Mouse (Mus musculus): ENCODE measurements around the gene Sec61a2.
A peak's percentile ranks its signal among the peaks of the same experiment; 100 is the strongest.

The Sec61a2 gene

GRCm38 (mm10) chr2:5888865-5889264 lies 6.4 kb downstream of the Sec61a2 start:
- no peak for DNase-seq (ENCODE audit: low spot score)

GRCm38 (mm10) chr2:5877446-5877845 lies 17.8 kb downstream of the Sec61a2 start:
- no peak for DNase-seq (ENCODE audit: low spot score)

GRCm38 (mm10) chr2:5869746-5870145 lies 25.5 kb downstream of the Sec61a2 start:
- DNase-seq (ENCODE audit: low spot score) = no peak

- DNase-seq (ENCODE audit: low spot score) = no peak
Measured at GRCm38 (mm10) chr2:5867681-5868080, 27.6 kb downstream of the Sec61a2 start.

GRCm38 (mm10) chr2:5862834-5863233 lies 32.4 kb downstream of the Sec61a2 start, which contains the start of gene Gm13199:
Gm13199 (minus strand) TSS chr2:5862934.
- DNase-seq (ENCODE audit: low spot score) = no peak

GRCm38 (mm10) chr2:5851866-5852265 lies 43.4 kb downstream of the Sec61a2 start:
- no peak for DNase-seq (ENCODE audit: low spot score)

- DNase-seq (ENCODE audit: low spot score) = peak; percentile 23
Measured at GRCm38 (mm10) chr2:5851116-5851515, 44.1 kb downstream of the Sec61a2 start.

- no peak for DNase-seq (ENCODE audit: low spot score)
Measured at GRCm38 (mm10) chr2:5845826-5846225, 49.4 kb downstream of the Sec61a2 start.

- peak; percentile 86 for DNase-seq (ENCODE audit: low spot score)
Measured at GRCm38 (mm10) chr2:5844873-5845631, 50.2 kb downstream of the Sec61a2 start, which contains the start of the genes Nudt5 and Cdc123. Nudt5 (plus strand) TSS chr2:5845019. Cdc123 (minus strand) TSS chr2:5845164.

GRCm38 (mm10) chr2:5844181-5844872 lies 50.9 kb downstream of the Sec61a2 start:
- DNase-seq (ENCODE audit: low spot score) = no peak

GRCm38 (mm10) chr2:5840815-5841214 lies 54.4 kb downstream of the Sec61a2 start:
- DNase-seq (ENCODE audit: low spot score) = no peak

GRCm38 (mm10) chr2:5825265-5825913 lies 69.8 kb downstream of the Sec61a2 start:
- DNase-seq (ENCODE audit: low spot score) = no peak

- DNase-seq (ENCODE audit: low spot score) = no peak
Measured at GRCm38 (mm10) chr2:5824685-5825084, 70.5 kb downstream of the Sec61a2 start.

GRCm38 (mm10) chr2:5824213-5824612 lies 71.0 kb downstream of the Sec61a2 start:
- no peak for DNase-seq (ENCODE audit: low spot score)

GRCm38 (mm10) chr2:5822449-5822848 lies 72.8 kb downstream of the Sec61a2 start:
- DNase-seq (ENCODE audit: low spot score) = no peak

GRCm38 (mm10) chr2:5821264-5821663 lies 74.0 kb downstream of the Sec61a2 start:
- no peak for DNase-seq (ENCODE audit: low spot score)
